Mouse (Mus musculus): ENCODE results near the gene Psen2. TPM values are rescaled to one million over a fixed set of nuclear protein-coding genes. Genes with fewer than 3 reads are reported as not detected.

The Psen2 gene
- polyA plus RNA-seq, 1 experiment from 2014 or later = 7.1 TPM

DNA sequence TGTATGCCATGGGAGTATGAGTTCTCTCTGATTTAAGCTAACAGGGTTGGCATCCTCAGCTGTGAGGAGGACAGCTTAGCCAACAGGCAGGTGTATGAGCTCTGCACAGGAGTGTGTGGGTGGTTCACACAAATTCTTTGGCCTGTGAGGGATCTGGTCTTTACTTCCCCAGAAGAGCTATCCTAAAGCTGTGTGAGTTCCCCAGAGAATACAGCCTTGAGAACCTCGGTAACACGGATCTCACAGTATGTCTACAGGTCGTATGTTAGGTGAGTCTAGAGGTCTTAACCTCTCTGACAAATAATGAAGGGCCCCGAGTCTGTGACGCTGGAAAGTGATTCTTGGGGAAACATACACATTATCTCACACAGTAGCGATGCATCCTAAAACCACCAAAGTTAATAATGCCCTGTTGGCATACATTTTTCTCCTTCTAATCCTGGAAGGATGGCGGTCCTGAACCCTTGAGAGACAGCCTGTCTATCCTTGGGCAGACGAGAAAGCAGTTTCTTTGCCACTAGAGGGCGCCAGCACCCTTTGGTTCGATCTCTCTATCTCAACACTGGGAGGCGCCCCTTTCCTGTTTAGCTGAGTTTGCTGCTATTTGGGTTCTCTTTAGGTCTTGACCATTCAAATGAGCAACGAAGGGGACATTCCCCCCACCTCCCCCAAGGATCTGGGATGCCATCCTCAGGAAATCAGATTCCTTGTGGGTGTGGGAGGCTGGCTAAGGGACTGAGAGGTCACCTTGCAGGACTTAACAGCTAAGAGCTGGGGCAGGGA, 5.2 kb upstream of the Psen2 start:
- Histone ChIP-seq H3K9me3 (no peaks in the 10 kb centered on the region), H3K4me3 (no peak overlapping the region), H3K27ac (replicated peaks) (0 out of 2 replicates have a peak overlapping the region, but pooled peaks have one; percentile 45), H3K27me3 (replicated peaks; ENCODE audit: low read depth, poor library complexity, severe bottlenecking) (peaks cover 22% of the 10 kb centered on the region), H3K4me1 (peaks cover 14% of the 10 kb centered on the region), H3K36me3 (replicated peaks) (no peaks in the 10 kb centered on the region)
- 17% methylated on average over 12 of the region's 12 CpGs for WGBS
- DNase-seq (ENCODE audit: low spot score) = peak; percentile 90

GRCm38 (mm10) chr1:180267151-180267550, 3.9 kb upstream of the Psen2 start:
- Histone ChIP-seq H3K4me3 (no peak overlapping the region), H3K9me3 (no peaks in the 10 kb centered on the region), H3K27me3 (replicated peaks; ENCODE audit: low read depth, poor library complexity, severe bottlenecking) (peaks cover 22% of the 10 kb centered on the region), H3K27ac (replicated peaks) (no peak overlapping the region), H3K36me3 (replicated peaks) (no peaks in the 10 kb centered on the region), H3K4me1 (peaks cover 14% of the 10 kb centered on the region)
- WGBS = 74% methylated on average over 10 of the region's 10 CpGs
- no peak for DNase-seq (ENCODE audit: low spot score)

- Histone ChIP-seq H3K9me3 (no peaks in the 10 kb centered on the region), H3K4me3 (peak overlapping the region; percentile 29; the same call in 1 of the 2 replicates), H3K27me3 (replicated peaks; ENCODE audit: low read depth, poor library complexity, severe bottlenecking) (peaks cover 22% of the 10 kb centered on the region), H3K4me1 (peaks cover 14% of the 10 kb centered on the region), H3K27ac (replicated peaks) (peak overlapping the region; percentile 19; the same call in 1 of the 2 replicates), H3K36me3 (replicated peaks) (no peaks in the 10 kb centered on the region)
- WGBS = 11% methylated on average over 7 of the region's 7 CpGs
- DNase-seq (ENCODE audit: low spot score) = peak; percentile 55
Observed at GRCm38 (mm10) chr1:180265399-180265798, 2.2 kb upstream of the Psen2 start.

- peak overlapping the region; percentile 19; the same call in 1 of the 2 replicates for H3K27ac ChIP-seq (replicated peaks)
- DNase-seq (ENCODE audit: low spot score) = no peak
- H3K4me1 ChIP-seq = peaks cover 14% of the 10 kb centered on the region
- H3K27me3 ChIP-seq (replicated peaks; ENCODE audit: low read depth, poor library complexity, severe bottlenecking) = peaks cover 22% of the 10 kb centered on the region
- 58% methylated on average over 10 of the region's 10 CpGs for WGBS
- H3K4me3 ChIP-seq = peak overlapping the region; percentile 29; the same call in 1 of the 2 replicates
- no peaks in the 10 kb centered on the region for H3K9me3 ChIP-seq
- H3K36me3 ChIP-seq (replicated peaks) = no peaks in the 10 kb centered on the region
Observed at GRCm38 (mm10) chr1:180264851-180265250, 1.6 kb upstream of the Psen2 start.

GRCm38 (mm10) chr1:180264389-180264788, 1.2 kb upstream of the Psen2 start:
- Histone ChIP-seq H3K9me3 (no peaks in the 10 kb centered on the region), H3K27ac (replicated peaks) (no peak overlapping the region), H3K4me3 (no peak overlapping the region), H3K4me1 (peaks cover 14% of the 10 kb centered on the region), H3K27me3 (replicated peaks; ENCODE audit: low read depth, poor library complexity, severe bottlenecking) (peaks cover 22% of the 10 kb centered on the region), H3K36me3 (replicated peaks) (no peaks in the 10 kb centered on the region)
- WGBS = 81% methylated on average over 6 of the region's 6 CpGs
- no peak for DNase-seq (ENCODE audit: low spot score)

GRCm38 (mm10) chr1:180261857-180262570, 1.2 kb downstream of the Psen2 start:
- H3K4me3 ChIP-seq = no peak overlapping the region
- WGBS = 80% methylated on average over 8 of the region's 8 CpGs
- peaks cover 7% of the 10 kb centered on the region for H3K4me1 ChIP-seq

DNA sequence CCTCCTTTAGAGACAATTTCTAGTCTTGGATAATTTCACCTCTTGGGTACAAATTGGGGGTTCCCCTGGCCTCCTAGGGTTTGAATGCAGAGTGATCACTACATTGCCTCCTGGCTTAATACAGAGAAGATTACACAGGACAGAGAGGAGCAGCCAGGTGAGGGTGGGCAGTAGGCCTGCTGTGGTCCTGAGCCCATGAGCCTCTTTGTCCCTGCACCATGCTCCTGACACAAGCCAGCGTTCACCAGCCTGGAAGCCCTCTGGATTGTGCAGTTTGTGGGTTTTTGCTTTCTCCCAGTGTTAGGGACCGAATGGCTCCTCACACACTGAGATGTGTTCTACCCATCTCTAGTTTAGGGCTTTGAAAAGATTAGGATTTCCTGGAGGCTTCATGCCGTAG, 1.8 kb downstream of the Psen2 start:
- DNase-seq (ENCODE audit: low spot score) = no peak
- no peak overlapping the region for H3K4me3 ChIP-seq
- H3K9me3 ChIP-seq = no peaks in the 10 kb centered on the region
- H3K27ac ChIP-seq (replicated peaks) = no peak overlapping the region
- 0 out of 2 replicates have a peak, but pooled peaks cover 17% of the 10 kb centered on the region for H3K27me3 ChIP-seq (replicated peaks; ENCODE audit: low read depth, poor library complexity, severe bottlenecking)
- H3K36me3 ChIP-seq (replicated peaks) = no peaks in the 10 kb centered on the region
- H3K4me1 ChIP-seq = peaks cover 9% of the 10 kb centered on the region
- WGBS = 84% methylated on average over 3 of the region's 3 CpGs

More at GRCm38 (mm10) chr1:180261857-180262570, 1.2 kb downstream of the Psen2 start:
- DNase-seq (ENCODE audit: low spot score) = no peak
- H3K36me3 ChIP-seq (replicated peaks) = no peaks in the 10 kb centered on the region
- H3K27me3 ChIP-seq (replicated peaks; ENCODE audit: low read depth, poor library complexity, severe bottlenecking) = peaks cover 22% of the 10 kb centered on the region
- no peaks in the 10 kb centered on the region for H3K9me3 ChIP-seq
- H3K27ac ChIP-seq (replicated peaks) = no peak overlapping the region

DNA sequence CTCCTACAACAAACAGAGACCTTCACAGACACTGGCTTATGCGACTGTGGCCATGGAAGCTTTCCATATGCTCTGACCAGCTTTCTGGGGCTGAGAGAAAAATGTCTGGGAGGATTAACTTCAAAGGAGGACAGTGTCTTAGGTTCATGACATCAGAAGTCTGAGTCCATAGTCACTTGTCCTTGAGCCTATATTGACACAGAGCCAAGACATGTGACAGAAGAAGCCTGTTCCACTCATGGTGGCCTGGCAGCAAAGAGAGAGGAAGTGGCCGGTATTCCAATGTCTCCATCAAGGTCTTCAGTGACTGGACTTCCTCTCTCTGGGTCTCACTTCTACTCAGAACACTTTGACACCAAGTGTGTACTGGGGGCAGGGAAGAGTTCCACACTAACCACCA, 2.4 kb downstream of the Psen2 start:
- no peak overlapping the region for H3K27ac ChIP-seq (replicated peaks)
- no peaks in the 10 kb centered on the region for H3K9me3 ChIP-seq
- 0 out of 2 replicates have a peak, but pooled peaks cover 17% of the 10 kb centered on the region for H3K27me3 ChIP-seq (replicated peaks; ENCODE audit: low read depth, poor library complexity, severe bottlenecking)
- H3K36me3 ChIP-seq (replicated peaks) = no peaks in the 10 kb centered on the region
- 86% methylated on average over 2 of the region's 2 CpGs for WGBS
- DNase-seq (ENCODE audit: low spot score) = no peak
- no peak overlapping the region for H3K4me3 ChIP-seq
- H3K4me1 ChIP-seq = peaks cover 14% of the 10 kb centered on the region

DNA sequence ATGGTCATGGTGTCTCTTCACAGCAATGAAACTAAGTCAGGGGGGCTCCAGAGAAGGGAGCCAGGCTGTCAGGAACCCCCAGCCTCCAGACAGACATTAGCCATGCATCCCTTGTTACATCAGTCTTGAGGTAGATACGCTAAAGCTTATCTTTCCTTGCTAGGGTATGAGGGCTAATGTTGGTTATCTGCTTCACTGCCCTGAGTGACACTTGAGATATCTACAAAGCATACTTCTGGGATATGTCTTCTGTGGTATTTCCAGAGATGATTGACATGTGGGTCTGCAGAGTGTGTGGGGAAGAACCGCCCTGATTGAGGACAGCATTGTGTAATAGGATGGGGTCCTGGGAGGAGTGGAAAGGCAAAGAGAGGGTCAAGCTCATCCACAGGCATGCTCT, 3.5 kb downstream of the Psen2 start:
- DNase-seq (ENCODE audit: low spot score) = no peak
- WGBS = 82% methylated on average over 2 of the region's 2 CpGs
- H3K9me3 ChIP-seq = no peaks in the 10 kb centered on the region
- H3K4me1 ChIP-seq = peaks cover 17% of the 10 kb centered on the region
- no peak overlapping the region for H3K27ac ChIP-seq (replicated peaks)
- H3K4me3 ChIP-seq = no peak overlapping the region
- H3K36me3 ChIP-seq (replicated peaks) = no peaks in the 10 kb centered on the region
- peaks cover 23% of the 10 kb centered on the region for H3K27me3 ChIP-seq (replicated peaks; ENCODE audit: low read depth, poor library complexity, severe bottlenecking)

DNA sequence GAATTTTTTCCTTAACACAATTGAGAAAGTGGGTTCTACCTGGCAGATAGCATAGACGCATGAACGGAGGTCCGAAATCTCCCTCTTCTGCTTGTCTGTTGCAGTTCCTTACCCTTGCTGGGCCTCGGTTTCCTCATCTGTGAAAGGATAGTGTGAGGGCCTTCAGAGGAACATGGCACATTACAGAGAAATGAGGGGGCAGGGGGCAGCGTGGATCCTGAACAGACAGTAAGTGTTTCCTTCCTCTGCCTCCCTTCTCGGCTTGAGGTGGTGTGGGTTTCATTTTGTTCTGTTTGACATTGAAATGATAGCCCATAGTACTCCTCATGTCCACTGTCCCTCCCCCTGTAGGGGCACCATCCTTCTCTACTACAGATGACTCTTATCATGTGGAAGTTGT, 5.8 kb downstream of the Psen2 start:
- no peaks in the 10 kb centered on the region for H3K9me3 ChIP-seq
- H3K4me3 ChIP-seq = no peak overlapping the region
- peaks cover 18% of the 10 kb centered on the region for H3K4me1 ChIP-seq
- H3K36me3 ChIP-seq (replicated peaks) = no peaks in the 10 kb centered on the region
- WGBS = 86% methylated on average over 6 of the region's 6 CpGs
- no peak overlapping the region for H3K27ac ChIP-seq (replicated peaks)
- DNase-seq (ENCODE audit: low spot score) = no peak
- peaks cover 25% of the 10 kb centered on the region for H3K27me3 ChIP-seq (replicated peaks; ENCODE audit: low read depth, poor library complexity, severe bottlenecking)

DNA sequence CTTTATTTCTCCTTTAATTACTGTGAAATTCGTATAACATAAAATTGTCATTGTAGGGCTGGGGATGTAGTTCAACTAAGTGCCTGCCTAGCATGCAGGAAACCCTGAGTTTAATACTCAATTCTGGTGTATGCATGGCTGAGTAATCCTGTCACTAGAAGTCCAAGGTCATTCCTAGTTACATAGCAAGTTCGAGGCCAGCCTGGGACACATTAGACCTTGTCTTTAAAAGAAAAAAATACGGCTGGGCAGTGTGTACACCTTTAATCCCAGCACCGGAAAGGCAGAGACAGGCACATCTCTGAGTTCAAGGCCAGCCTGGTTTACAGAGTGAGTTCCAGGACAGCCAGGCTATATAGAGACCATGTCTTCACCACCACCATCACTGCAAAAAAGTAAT, 6.4 kb downstream of the Psen2 start:
- Histone ChIP-seq H3K27me3 (replicated peaks; ENCODE audit: low read depth, poor library complexity, severe bottlenecking) (peaks cover 25% of the 10 kb centered on the region), H3K27ac (replicated peaks) (no peak overlapping the region), H3K4me1 (peaks cover 18% of the 10 kb centered on the region), H3K36me3 (replicated peaks) (no peaks in the 10 kb centered on the region), H3K9me3 (no peaks in the 10 kb centered on the region), H3K4me3 (peak overlapping the region; percentile 74)
- DNase-seq (ENCODE audit: low spot score) = no peak
- WGBS = 64% methylated on average over 4 of the region's 4 CpGs

DNA sequence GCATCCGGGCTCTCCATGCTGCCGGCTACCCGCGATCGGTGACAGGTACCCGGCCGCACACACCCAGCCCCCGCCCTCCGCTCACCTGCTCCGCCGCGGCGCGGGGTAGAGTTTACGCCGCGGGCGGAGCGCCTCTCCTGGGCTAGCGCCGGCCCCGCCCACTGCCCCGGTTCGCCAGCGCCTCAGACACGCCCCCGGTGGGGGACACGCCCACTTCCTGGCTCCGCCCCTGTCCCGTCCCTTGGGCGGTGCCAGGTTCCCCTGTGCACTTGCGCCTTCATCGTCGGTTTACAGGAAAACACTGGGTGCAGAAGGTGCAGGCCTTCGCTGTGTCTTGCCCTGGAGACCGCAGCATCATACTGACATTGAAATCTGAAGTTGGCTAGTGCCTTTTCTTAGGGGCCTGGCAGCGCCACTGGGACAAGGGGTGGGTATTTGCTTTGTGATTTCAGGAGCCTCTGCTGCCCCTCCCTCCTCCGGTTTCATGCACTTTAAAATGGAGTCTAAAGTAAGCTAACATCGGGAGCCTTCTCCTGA, 7.0 kb downstream of the Psen2 start:
- Histone ChIP-seq H3K36me3 (replicated peaks) (no peaks in the 10 kb centered on the region), H3K27me3 (replicated peaks; ENCODE audit: low read depth, poor library complexity, severe bottlenecking) (peaks cover 25% of the 10 kb centered on the region), H3K27ac (replicated peaks) (peak overlapping the region; percentile 83), H3K9me3 (no peaks in the 10 kb centered on the region), H3K4me1 (peaks cover 23% of the 10 kb centered on the region), H3K4me3 (peak overlapping the region; percentile 74)
- peak; percentile 96 for DNase-seq (ENCODE audit: low spot score)
- WGBS = under 1% methylated on average over 39 of the region's 39 CpGs
